Mouse (Mus musculus): ENCODE results near the gene Mras. TPM values are rescaled to one million over a fixed set of nuclear protein-coding genes. Genes with fewer than 3 reads are reported as not detected.

The Mras gene
- polyA plus RNA-seq, 1 experiment from 2014 or later, result 8.1 TPM

DNA sequence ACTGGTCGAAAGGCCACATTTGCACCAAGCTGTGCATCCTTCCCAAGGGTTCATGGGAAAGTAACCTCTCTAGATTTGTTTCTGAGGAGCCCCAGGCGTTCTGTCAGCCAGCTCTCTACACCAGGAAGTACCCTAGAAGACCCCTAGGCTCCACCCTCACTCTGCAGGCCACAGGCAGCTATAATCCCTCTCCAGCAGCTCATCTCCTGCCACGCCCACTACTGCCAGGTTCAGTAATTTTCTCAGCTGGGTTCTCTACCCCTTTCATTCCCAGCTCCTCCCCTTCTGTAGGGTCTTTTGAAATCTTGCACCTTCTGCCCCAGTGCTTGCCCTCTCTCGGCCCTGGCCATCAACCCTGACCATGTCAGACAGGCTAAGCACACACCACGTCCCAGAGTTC is 81.2 kb downstream of the Mras start:
- 30% methylated on average over 5 of the region's 5 CpGs for WGBS
- no peak for ATAC-seq (ENCODE audit: insufficient number of reproducible peaks, low FRiP score)
- no peaks in the 10 kb centered on the region for H3K9me3 ChIP-seq (replicated peaks)
- H3K9ac ChIP-seq, result no peak overlapping the region
- no peak overlapping the region for H3K4me3 ChIP-seq
- peaks cover 66% of the 10 kb centered on the region for H3K27me3 ChIP-seq (replicated peaks)
- no peak overlapping the region for H3K27ac ChIP-seq (ENCODE audit: poor library complexity, severe bottlenecking)
- peaks cover 14% of the 10 kb centered on the region for H3K4me1 ChIP-seq (replicated peaks)
- no peak overlapping the region for H3K4me2 ChIP-seq
- H3K36me3 ChIP-seq, result no peaks in the 10 kb centered on the region

- H3K4me2 ChIP-seq, result no peak overlapping the region
- H3K9ac ChIP-seq, result no peak overlapping the region
- H3K27ac ChIP-seq (ENCODE audit: poor library complexity, severe bottlenecking), result no peak overlapping the region
- H3K9me3 ChIP-seq (replicated peaks), result no peaks in the 10 kb centered on the region
- peaks cover 57% of the 10 kb centered on the region for H3K27me3 ChIP-seq (replicated peaks)
- H3K4me3 ChIP-seq, result no peak overlapping the region
- WGBS, result 49% methylated on average over 5 of the region's 5 CpGs
- no peaks in the 10 kb centered on the region for H3K36me3 ChIP-seq
- ATAC-seq (ENCODE audit: insufficient number of reproducible peaks, low FRiP score), result no peak
- peaks cover 14% of the 10 kb centered on the region for H3K4me1 ChIP-seq (replicated peaks)
These were observed 82.4 kb downstream of the Mras start for GRCm38 (mm10) chr9:99354796-99355195.

DNA sequence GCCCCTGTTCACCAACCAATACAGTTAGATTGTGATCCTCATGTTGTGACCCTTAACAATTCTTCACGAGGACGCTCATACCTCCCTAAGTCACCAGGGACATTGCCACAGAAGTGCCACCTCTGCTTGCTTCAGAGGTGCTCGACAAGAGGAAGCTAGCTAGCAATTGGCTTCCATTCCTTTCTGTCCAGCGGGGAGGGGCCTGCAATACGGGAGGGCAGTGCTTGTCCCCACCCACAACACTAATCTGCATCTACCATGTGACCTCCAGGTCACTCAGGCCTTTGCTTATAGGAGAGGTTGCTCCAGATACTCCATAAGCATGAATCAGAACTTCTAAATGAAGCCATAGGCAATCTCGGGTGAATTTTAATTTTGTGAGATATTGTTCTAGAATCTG is 83.8 kb downstream of the Mras start:
- Histone ChIP-seq H3K9me3 (replicated peaks) (no peaks in the 10 kb centered on the region), H3K27ac (ENCODE audit: poor library complexity, severe bottlenecking) (no peak overlapping the region), H3K4me3 (no peak overlapping the region), H3K4me1 (replicated peaks) (peaks cover 12% of the 10 kb centered on the region), H3K9ac (no peak overlapping the region), H3K27me3 (replicated peaks) (peaks cover 43% of the 10 kb centered on the region), H3K4me2 (no peak overlapping the region), H3K36me3 (no peaks in the 10 kb centered on the region)
- whole genome bisulfite sequencing, result 56% methylated on average over 6 of the region's 6 CpGs
- no peak for ATAC-seq (ENCODE audit: insufficient number of reproducible peaks, low FRiP score)

GRCm38 (mm10) chr9:99352964-99353363 is 84.2 kb downstream of the Mras start:
- Histone ChIP-seq H3K4me3 (no peak overlapping the region), H3K27ac (ENCODE audit: poor library complexity, severe bottlenecking) (no peak overlapping the region), H3K9me3 (replicated peaks) (no peaks in the 10 kb centered on the region), H3K9ac (no peak overlapping the region), H3K4me1 (replicated peaks) (peaks cover 7% of the 10 kb centered on the region), H3K36me3 (no peaks in the 10 kb centered on the region), H3K4me2 (no peak overlapping the region), H3K27me3 (replicated peaks) (peaks cover 39% of the 10 kb centered on the region)
- ATAC-seq (ENCODE audit: insufficient number of reproducible peaks, low FRiP score), result no peak
- WGBS, result 61% methylated on average over 4 of the region's 4 CpGs

GRCm38 (mm10) chr9:99345351-99345792 is 91.8 kb downstream of the Mras start:
- ATAC-seq (ENCODE audit: insufficient number of reproducible peaks, low FRiP score), result no peak
- 43% methylated on average over 4 of the region's 4 CpGs for WGBS
- H3K4me1 ChIP-seq (replicated peaks), result peaks cover 7% of the 10 kb centered on the region

DNA sequence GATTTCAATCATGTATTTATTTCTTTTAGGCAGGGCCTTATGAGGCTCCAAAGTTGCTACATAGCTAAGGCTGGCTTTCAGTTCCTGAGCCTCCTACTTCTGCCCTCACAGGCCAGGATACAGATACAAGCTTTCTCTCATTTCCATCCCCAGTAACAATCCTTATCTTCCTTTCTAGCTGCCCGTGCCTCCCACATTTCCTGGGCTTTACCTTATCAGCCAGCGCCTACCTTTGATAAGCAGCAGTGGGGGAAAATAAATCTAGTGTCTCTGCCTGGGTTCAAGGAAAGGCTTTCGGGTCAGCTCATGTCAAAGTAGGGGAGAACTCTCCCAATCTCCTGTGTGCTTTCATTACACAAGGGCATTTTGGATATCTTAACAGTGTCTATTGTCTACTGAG is 95.6 kb downstream of the Mras start:
- no peak overlapping the region for H3K9ac ChIP-seq
- peaks cover 4% of the 10 kb centered on the region; the same call in 1 of the 2 replicates for H3K27me3 ChIP-seq (replicated peaks)
- 7% methylated on average over 3 of the region's 3 CpGs for WGBS
- 0 out of 2 replicates have a peak, but pooled peaks cover 3% of the 10 kb centered on the region for H3K9me3 ChIP-seq (replicated peaks)
- H3K4me3 ChIP-seq, result no peak overlapping the region
- ATAC-seq (ENCODE audit: insufficient number of reproducible peaks, low FRiP score), result no peak
- H3K36me3 ChIP-seq, result no peaks in the 10 kb centered on the region
- H3K27ac ChIP-seq (ENCODE audit: poor library complexity, severe bottlenecking), result no peak overlapping the region
- H3K4me1 ChIP-seq (replicated peaks), result peaks cover 13% of the 10 kb centered on the region
- H3K4me2 ChIP-seq, result no peak overlapping the region

More at GRCm38 (mm10) chr9:99345351-99345792, 91.8 kb downstream of the Mras start:
- Histone ChIP-seq H3K27me3 (replicated peaks) (0 out of 2 replicates have a peak, but pooled peaks cover 4% of the 10 kb centered on the region), H3K4me2 (no peak overlapping the region), H3K36me3 (no peaks in the 10 kb centered on the region), H3K9ac (no peak overlapping the region), H3K4me3 (no peak overlapping the region), H3K9me3 (replicated peaks) (0 out of 2 replicates have a peak, but pooled peaks cover 3% of the 10 kb centered on the region), H3K27ac (ENCODE audit: poor library complexity, severe bottlenecking) (no peak overlapping the region)

- no peak for ATAC-seq (ENCODE audit: insufficient number of reproducible peaks, low FRiP score)
- Histone ChIP-seq H3K27ac (ENCODE audit: poor library complexity, severe bottlenecking) (no peak overlapping the region), H3K4me1 (replicated peaks) (peaks cover 13% of the 10 kb centered on the region), H3K9me3 (replicated peaks) (0 out of 2 replicates have a peak, but pooled peaks cover 3% of the 10 kb centered on the region), H3K4me2 (no peak overlapping the region), H3K36me3 (no peaks in the 10 kb centered on the region), H3K27me3 (replicated peaks) (peaks cover 7% of the 10 kb centered on the region; the same call in 1 of the 2 replicates), H3K9ac (no peak overlapping the region), H3K4me3 (no peak overlapping the region)
- WGBS, result 47% methylated on average over 12 of the region's 12 CpGs
These were observed 97.1 kb downstream of the Mras start for GRCm38 (mm10) chr9:99340126-99340525.

GRCm38 (mm10) chr9:99339182-99339581 is 98.0 kb downstream of the Mras start:
- Histone ChIP-seq H3K4me3 (no peak overlapping the region), H3K27me3 (replicated peaks) (peaks cover 5% of the 10 kb centered on the region; the same call in 1 of the 2 replicates), H3K4me1 (replicated peaks) (peaks cover 13% of the 10 kb centered on the region), H3K9me3 (replicated peaks) (0 out of 2 replicates have a peak, but pooled peaks cover 3% of the 10 kb centered on the region), H3K4me2 (no peak overlapping the region), H3K36me3 (no peaks in the 10 kb centered on the region), H3K27ac (ENCODE audit: poor library complexity, severe bottlenecking) (no peak overlapping the region), H3K9ac (no peak overlapping the region)
- WGBS, result 82% methylated on average over 1 of the region's 1 CpGs
- ATAC-seq (ENCODE audit: insufficient number of reproducible peaks, low FRiP score), result no peak

GRCm38 (mm10) chr9:99338293-99338692 is 98.9 kb downstream of the Mras start:
- ATAC-seq (ENCODE audit: insufficient number of reproducible peaks, low FRiP score), result no peak
- H3K9ac ChIP-seq, result no peak overlapping the region
- 0 out of 2 replicates have a peak, but pooled peaks cover 3% of the 10 kb centered on the region for H3K9me3 ChIP-seq (replicated peaks)
- peaks cover 3% of the 10 kb centered on the region; the same call in 1 of the 2 replicates for H3K27me3 ChIP-seq (replicated peaks)
- no peak overlapping the region for H3K4me2 ChIP-seq
- H3K27ac ChIP-seq (ENCODE audit: poor library complexity, severe bottlenecking), result no peak overlapping the region
- WGBS, result 88% methylated on average over 1 of the region's 1 CpGs
- no peak overlapping the region for H3K4me3 ChIP-seq
- H3K4me1 ChIP-seq (replicated peaks), result peaks cover 13% of the 10 kb centered on the region
- no peaks in the 10 kb centered on the region for H3K36me3 ChIP-seq

GRCm38 (mm10) chr9:99336538-99336937 is 100.6 kb downstream of the Mras start:
- H3K9ac ChIP-seq, result no peak overlapping the region
- no peaks in the 10 kb centered on the region for H3K36me3 ChIP-seq
- no peak overlapping the region for H3K27ac ChIP-seq (ENCODE audit: poor library complexity, severe bottlenecking)
- H3K27me3 ChIP-seq (replicated peaks), result peaks cover 3% of the 10 kb centered on the region; the same call in 1 of the 2 replicates
- H3K4me1 ChIP-seq (replicated peaks), result peaks cover 7% of the 10 kb centered on the region
- 83% methylated on average over 4 of the region's 4 CpGs for WGBS
- no peak for ATAC-seq (ENCODE audit: insufficient number of reproducible peaks, low FRiP score)
- H3K9me3 ChIP-seq (replicated peaks), result no peaks in the 10 kb centered on the region
- no peak overlapping the region for H3K4me3 ChIP-seq
- H3K4me2 ChIP-seq, result no peak overlapping the region

Measured in heart, embryonic 12.5 days (tissue).